Mouse (Mus musculus) hindbrain, embryonic 14.5 days (tissue): Measurements from ENCODE around the gene Nmnat2. TPM values are rescaled to one million over a fixed set of nuclear protein-coding genes. Genes with fewer than 3 reads are reported as not detected.

Source experiments
- ATAC-seq: fragments of 200-750 bp; cut with Nextera tagmentation; 2 replicates; pipeline ENCODE4 v1.8.0; 2017; ENCODE audit warnings: moderate number of reproducible peaks, mild to moderate bottlenecking, moderate TSS enrichment, moderate library complexity; ENCODE audit not compliant: low FRiP score
- DNase-seq: peaks from one replicate; pipeline ENCODE4 v3.0.0-alpha.2; 2015; ENCODE audit warnings: low spot score
- H3K27ac ChIP-seq: fragments of 300-500 bp; sonication (generic); 2 replicates; pipeline ENCODE4 v1.5.1; 2014; ENCODE audit warnings: mild to moderate bottlenecking, moderate library complexity
- H3K27me3 ChIP-seq: fragments of 300-500 bp; sonication (generic); 2 replicates; pipeline ENCODE4 v1.6.1; 2014; ENCODE audit warnings: mild to moderate bottlenecking, low read length, mixed read lengths; ENCODE audit not compliant: control insufficient read depth, insufficient read depth
- H3K36me3 ChIP-seq: fragments of 300-500 bp; sonication (generic); replicated peaks from 2 replicates; pipeline ENCODE4 v1.6.1; 2014; ENCODE audit not compliant: control insufficient read depth, insufficient read depth
- H3K4me1 ChIP-seq: fragments of 300-500 bp; sonication (generic); replicated peaks from 2 replicates; pipeline ENCODE4 v1.6.1; 2014; ENCODE audit warnings: antibody characterized with exemption, low read length, mixed read lengths; ENCODE audit not compliant: control insufficient read depth, insufficient read depth
- H3K4me2 ChIP-seq: fragments of 300-500 bp; sonication (generic); replicated peaks from 2 replicates; pipeline ENCODE4 v1.6.1; 2014; ENCODE audit warnings: mild to moderate bottlenecking, moderate library complexity
- H3K4me3 ChIP-seq: fragments of 300-500 bp; sonication (generic); replicated peaks from 2 replicates; pipeline ENCODE4 v1.5.1; 2014; ENCODE audit warnings: mild to moderate bottlenecking, low read length
- H3K9ac ChIP-seq: fragments of 300-500 bp; sonication (generic); 2 replicates; pipeline ENCODE4 v1.6.1; 2014
- H3K9me3 ChIP-seq: fragments of 300-500 bp; sonication (generic); 2 replicates; pipeline ENCODE4 v1.6.1; 2016; ENCODE audit warnings: low read length; ENCODE audit not compliant: control insufficient read depth
- WGBS: fragments of 180-500 bp; shearing (Covaris S2); extraction: QIAGEN DNeasy Blood & Tissue Kit; methylation state at CpG from one replicate; pipeline ENCODE4 v1.1.7; 2014; 5-methylcytosine and 5-hydroxymethylcytosine counted together
- polyA plus RNA-seq: library from polyadenylated mRNA; unstranded; fragments of >200 nt; fragmentation: Nextera tagmentation; extraction: Ambion mirVana; gene quantifications from 2 replicates; pipeline ENCODE4 v1.2.1, GENCODE M21; 2014

Nmnat2 gene
- polyA plus RNA-seq, 1 experiment from 2014 or later: 84.7 TPM

DNA sequence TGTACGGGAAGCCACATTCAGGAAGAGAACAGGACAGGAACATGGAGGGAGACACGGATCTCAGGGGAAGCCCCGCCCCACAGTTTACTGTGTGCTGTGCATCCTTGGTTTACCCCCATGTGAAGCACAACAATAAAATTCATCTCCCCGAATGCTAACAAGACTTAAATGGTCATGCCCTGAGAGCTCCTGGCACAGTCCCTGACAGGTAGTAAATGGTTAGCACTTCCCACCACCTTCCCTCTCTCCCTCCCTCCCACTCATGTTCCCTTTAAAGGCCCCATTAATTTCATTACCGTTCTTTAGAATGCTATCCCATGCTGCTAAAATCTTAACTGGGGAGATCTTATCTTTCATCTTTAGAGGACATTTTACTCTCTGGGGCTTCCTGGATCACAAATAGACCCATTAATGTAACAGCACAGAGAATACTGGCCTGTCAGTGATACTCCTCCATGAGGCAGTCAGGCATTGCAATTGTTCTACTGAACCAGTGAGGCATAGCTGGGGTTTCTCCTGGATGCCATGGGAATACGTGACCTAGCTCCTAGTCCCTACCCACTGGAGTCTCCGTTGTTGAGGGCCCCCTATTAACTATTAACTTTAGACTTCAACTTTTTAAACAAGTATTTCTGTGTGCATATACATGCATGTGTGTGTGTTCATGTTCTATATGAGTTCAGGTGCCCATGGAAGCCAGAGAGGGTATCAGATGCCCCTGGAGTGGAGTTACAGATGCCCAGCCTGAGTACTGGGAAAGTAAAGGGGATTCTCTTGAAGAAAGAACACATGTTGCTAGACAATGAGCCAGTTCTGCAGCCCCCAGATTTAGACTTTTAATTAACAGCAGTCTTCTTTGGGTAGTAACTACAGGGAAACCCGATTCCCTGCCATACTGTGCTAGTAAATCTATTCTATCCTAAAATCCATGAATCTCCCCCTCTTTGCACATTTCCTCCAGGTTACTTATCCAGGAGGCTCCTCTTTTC, 170.8 kb downstream of the Nmnat2 start:
- Histone ChIP-seq H3K27me3 (no peaks in the 10 kb centered on the region), H3K36me3 (no peaks in the 10 kb centered on the region), H3K4me1 (no peaks in the 10 kb centered on the region), H3K9ac (no peak overlapping the region), H3K4me3 (no peak overlapping the region), H3K9me3 (no peaks in the 10 kb centered on the region), H3K4me2 (no peak overlapping the region), H3K27ac (no peak overlapping the region)
- no peak for ATAC-seq
- DNase-seq: no peak
- 74% methylated on average over 8 of the region's 8 CpGs for WGBS

- Histone ChIP-seq H3K27me3 (no peaks in the 10 kb centered on the region), H3K9ac (no peak overlapping the region), H3K4me3 (no peak overlapping the region), H3K36me3 (no peaks in the 10 kb centered on the region), H3K4me1 (no peaks in the 10 kb centered on the region), H3K27ac (no peak overlapping the region), H3K9me3 (no peaks in the 10 kb centered on the region), H3K4me2 (no peak overlapping the region)
- ATAC-seq: no peak
- no peak for DNase-seq
- WGBS: 88% methylated on average over 15 of the region's 15 CpGs
Observed at GRCm38 (mm10) chr1:153126491-153127381, 171.9 kb downstream of the Nmnat2 start.

DNA sequence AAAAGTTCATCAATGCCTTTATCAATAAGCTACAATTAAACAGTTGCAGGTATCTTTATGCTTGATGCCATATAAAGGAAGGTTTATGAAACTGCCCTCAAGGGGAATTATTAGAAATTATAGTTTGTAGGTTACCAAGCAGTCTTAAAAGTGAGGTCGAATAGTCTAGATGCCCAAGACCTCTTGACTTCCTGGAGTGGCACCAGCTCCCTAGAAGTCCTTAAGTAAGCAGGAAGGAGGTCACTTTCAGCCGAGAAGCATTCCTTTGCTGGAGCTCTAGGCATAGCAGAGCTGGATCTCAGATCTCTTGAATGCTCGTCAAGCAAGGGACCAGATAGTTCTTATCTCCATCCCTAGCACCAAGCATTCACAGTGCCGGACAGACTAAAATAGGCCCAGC, 172.8 kb downstream of the Nmnat2 start:
- Histone ChIP-seq H3K9ac (no peak overlapping the region), H3K27me3 (no peaks in the 10 kb centered on the region), H3K4me1 (no peaks in the 10 kb centered on the region), H3K9me3 (no peaks in the 10 kb centered on the region), H3K4me3 (no peak overlapping the region), H3K4me2 (no peak overlapping the region), H3K27ac (no peak overlapping the region), H3K36me3 (no peaks in the 10 kb centered on the region)
- DNase-seq (no peak), ATAC-seq (no peak)
- WGBS: 86% methylated on average over 4 of the region's 4 CpGs

DNA sequence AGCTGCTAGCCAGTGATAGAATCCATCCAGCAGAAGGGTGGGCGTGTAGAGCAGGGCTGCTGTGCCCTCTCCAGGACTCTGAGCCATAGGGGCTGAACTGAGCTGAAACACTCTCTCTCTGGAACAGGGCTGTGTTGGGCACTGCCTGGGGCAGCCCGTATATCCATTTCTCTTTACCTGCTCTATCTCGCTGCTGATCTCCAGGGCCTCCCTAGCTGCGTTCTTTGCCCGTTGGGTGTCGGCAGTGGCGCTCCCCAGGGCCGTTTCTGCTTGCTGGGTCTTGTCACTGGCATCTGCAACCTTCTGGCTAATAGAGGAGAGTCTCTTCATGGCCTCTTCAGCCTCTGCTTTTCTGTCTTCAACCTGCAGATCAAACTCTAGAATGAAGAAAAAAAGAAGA, 174.0 kb downstream of the Nmnat2 start:
- ATAC-seq (no peak), DNase-seq (no peak)
- Histone ChIP-seq H3K4me2 (no peak overlapping the region), H3K4me3 (no peak overlapping the region), H3K9ac (no peak overlapping the region), H3K4me1 (no peaks in the 10 kb centered on the region), H3K36me3 (no peaks in the 10 kb centered on the region), H3K9me3 (no peaks in the 10 kb centered on the region), H3K27ac (no peak overlapping the region), H3K27me3 (no peaks in the 10 kb centered on the region)
- whole genome bisulfite sequencing: 81% methylated on average over 8 of the region's 8 CpGs

DNA sequence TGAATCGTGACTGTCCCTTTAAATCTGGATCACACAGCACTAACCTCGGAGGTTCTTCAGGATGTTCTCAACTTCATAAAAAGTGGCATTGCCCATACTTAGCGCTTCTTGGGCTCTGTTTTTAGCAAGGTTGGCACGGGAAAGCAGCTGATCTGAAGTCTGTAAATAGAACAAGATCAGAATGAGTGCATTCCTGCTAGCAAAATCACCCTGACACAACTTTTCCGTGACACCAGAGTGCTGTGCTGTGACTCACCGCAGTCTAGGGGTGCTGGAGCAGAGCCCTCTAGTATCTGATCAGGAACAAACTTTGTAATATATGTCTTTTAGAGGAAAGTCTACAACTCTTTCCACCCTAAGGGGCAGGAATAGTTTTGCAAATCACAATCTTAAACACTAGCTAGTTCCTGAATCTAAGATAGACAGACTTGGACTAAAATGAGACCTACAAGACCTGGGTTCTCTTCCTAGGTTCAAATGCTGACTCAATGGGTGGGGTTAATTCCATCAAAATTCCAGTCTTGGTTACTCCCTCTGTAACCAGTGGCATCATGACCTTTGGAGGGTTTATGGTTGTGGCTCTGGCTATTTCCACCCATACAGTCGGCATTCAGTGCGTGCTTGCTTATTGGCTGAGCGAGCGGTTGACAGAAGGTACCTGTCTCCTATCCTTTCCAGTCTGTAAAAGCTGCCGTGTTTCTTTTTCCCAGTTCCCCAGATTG, 175.4 kb downstream of the Nmnat2 start:
- ATAC-seq: no peak
- no peak overlapping the region for H3K9ac ChIP-seq
- H3K4me2 ChIP-seq: no peak overlapping the region
- no peak overlapping the region for H3K27ac ChIP-seq
- DNase-seq: no peak
- no peak overlapping the region for H3K4me3 ChIP-seq
- no peaks in the 10 kb centered on the region for H3K27me3 ChIP-seq
- WGBS: 90% methylated on average over 11 of the region's 11 CpGs
- no peaks in the 10 kb centered on the region for H3K36me3 ChIP-seq
- H3K4me1 ChIP-seq: no peaks in the 10 kb centered on the region
- no peaks in the 10 kb centered on the region for H3K9me3 ChIP-seq

- Histone ChIP-seq H3K36me3 (no peaks in the 10 kb centered on the region), H3K4me3 (no peak overlapping the region), H3K9ac (no peak overlapping the region), H3K27ac (peak overlapping the region; percentile 51), H3K9me3 (no peaks in the 10 kb centered on the region), H3K4me2 (no peak overlapping the region), H3K27me3 (no peaks in the 10 kb centered on the region), H3K4me1 (no peaks in the 10 kb centered on the region)
- peak; percentile 59; the same call in 1 of the 2 replicates for ATAC-seq
- WGBS: 17% methylated on average over 9 of the region's 9 CpGs
- DNase-seq: peak; percentile 36
Observed at GRCm38 (mm10) chr1:153133865-153134781, 179.3 kb downstream of the Nmnat2 start.

DNA sequence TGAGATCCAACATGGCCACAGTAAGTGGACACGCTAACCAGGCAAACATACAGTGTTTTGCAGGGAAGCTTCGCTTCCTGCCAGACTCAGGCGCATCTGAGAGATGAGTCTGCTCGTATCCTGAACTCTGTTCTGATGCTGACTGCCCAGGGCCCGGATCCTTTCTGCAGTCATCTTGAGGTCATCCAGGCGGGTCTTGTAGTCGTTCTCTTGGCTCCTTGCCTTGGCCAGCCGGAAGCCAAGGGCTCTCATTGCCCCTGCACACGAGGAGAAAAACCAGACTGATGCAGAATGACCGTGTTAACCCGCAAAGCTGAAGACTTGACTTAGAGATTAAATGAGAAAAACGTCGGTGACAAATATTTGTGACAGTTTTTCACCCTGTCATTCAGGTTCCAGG, 181.9 kb downstream of the Nmnat2 start:
- no peak for ATAC-seq
- WGBS: 88% methylated on average over 13 of the region's 13 CpGs
- H3K4me2 ChIP-seq: no peak overlapping the region
- H3K27ac ChIP-seq: no peak overlapping the region
- no peaks in the 10 kb centered on the region for H3K36me3 ChIP-seq
- H3K9me3 ChIP-seq: no peaks in the 10 kb centered on the region
- H3K27me3 ChIP-seq: no peaks in the 10 kb centered on the region
- DNase-seq: no peak
- H3K9ac ChIP-seq: no peak overlapping the region
- no peaks in the 10 kb centered on the region for H3K4me1 ChIP-seq
- no peak overlapping the region for H3K4me3 ChIP-seq

DNA sequence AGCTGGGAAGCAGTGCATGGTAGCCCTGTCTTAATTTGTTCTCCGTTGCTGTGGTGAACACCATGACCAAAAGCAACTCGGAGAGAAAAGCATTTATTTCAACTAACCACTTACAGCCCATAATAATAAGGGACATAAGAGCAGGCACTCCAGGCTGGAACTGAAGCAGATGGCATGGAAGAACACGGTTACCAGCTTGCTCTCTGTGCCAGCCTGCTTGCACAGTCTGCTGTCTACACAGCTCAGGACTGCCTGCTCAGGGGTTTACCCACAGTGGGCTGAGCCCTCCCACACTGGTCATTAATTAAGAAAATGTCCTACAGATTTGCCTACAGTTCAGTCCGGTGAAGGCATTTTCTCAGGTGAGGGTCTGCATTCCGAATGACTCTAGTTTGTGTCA, 183.7 kb downstream of the Nmnat2 start:
- Histone ChIP-seq H3K4me2 (no peak overlapping the region), H3K4me3 (no peak overlapping the region), H3K9me3 (no peaks in the 10 kb centered on the region), H3K27me3 (no peaks in the 10 kb centered on the region), H3K36me3 (no peaks in the 10 kb centered on the region), H3K9ac (no peak overlapping the region), H3K27ac (no peak overlapping the region), H3K4me1 (no peaks in the 10 kb centered on the region)
- DNase-seq (no peak), ATAC-seq (no peak)
- 62% methylated on average over 5 of the region's 5 CpGs for WGBS
